Mouse (Mus musculus) erythroblast, embryonic 14.5 days (primary cell): Measurements from ENCODE around the gene Pax6.

Experiments
- GATA1 ChIP-seq: IDR thresholded peaks from 2 replicates; pipeline ENCODE4 v1.6.1; 2012; ENCODE audit warnings: low read length, inconsistent platforms, mixed read lengths
- TAL1 ChIP-seq: IDR thresholded peaks from 3 replicates; pipeline ENCODE4 v1.6.1; 2012; ENCODE audit warnings: low read length, inconsistent platforms, mixed read lengths

DNA sequence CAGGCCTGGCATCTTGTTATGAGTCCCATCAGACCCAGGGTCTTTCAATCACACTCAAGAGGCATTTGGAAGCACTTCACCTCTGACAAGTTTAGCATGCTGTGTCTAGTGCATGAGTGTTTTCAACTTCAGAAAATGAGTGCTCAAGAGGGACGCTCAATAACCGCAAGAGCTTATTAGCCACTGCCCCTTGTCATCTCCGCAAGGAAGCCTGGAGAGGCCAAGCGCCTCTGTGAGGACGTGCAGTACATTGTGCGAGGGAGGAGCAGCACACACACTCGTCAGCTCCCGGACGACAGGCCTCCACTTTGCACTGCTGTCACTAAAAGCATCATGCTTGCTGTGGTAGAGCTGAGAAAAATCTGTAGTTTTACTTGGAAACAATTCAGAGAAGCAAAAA lies 58.0 kb downstream of the Pax6 start:
- TF ChIP-seq GATA1, result no peak
- no peak for TF ChIP-seq TAL1
